Mouse (Mus musculus): ENCODE measurements around the gene Stat6. TPM values are rescaled to one million over a fixed set of nuclear protein-coding genes. Genes with fewer than 3 reads are reported as not detected.
A peak's percentile ranks its signal among the peaks of the same experiment; 100 is the strongest.
"Not testable (repeated sequence)": the region's sequence is repeated elsewhere in the genome, so short reads cannot be mapped to it uniquely, and the experiment has no call there.

Gene Stat6
- polyA plus RNA-seq, 1 experiment, result 33.8 TPM

- Histone ChIP-seq H3K36me3 (replicated peaks; ENCODE audit: low read length) (peaks cover 22% of the 10 kb centered on the region), H3K4me3 (replicated peaks) (peak overlapping the region; percentile 98), H3K27me3 (replicated peaks) (peaks cover 3% of the 10 kb centered on the region), H3K9me3 (no peaks in the 10 kb centered on the region), H3K4me1 (peaks cover 46% of the 10 kb centered on the region)
- TF ChIP-seq FLI1 (IDR thresholded peaks at IDR 0.05; ENCODE audit: low read length), result no peak
- no peak for TF ChIP-seq GATA1 (IDR thresholded peaks at IDR 0.05; ENCODE audit: borderline replicate concordance, low read length)
These were observed 670 bp upstream of the Stat6 start for GRCm38 (mm10) chr10:127641861-127642771.

- Histone ChIP-seq H3K36me3 (replicated peaks; ENCODE audit: low read length) (peaks cover 37% of the 10 kb centered on the region), H3K9me3 (no peaks in the 10 kb centered on the region), H3K4me3 (replicated peaks) (peak overlapping the region; percentile 98), H3K4me1 (peaks cover 48% of the 10 kb centered on the region), H3K27me3 (replicated peaks) (no peaks in the 10 kb centered on the region)
- TF ChIP-seq FLI1 (IDR thresholded peaks at IDR 0.05; ENCODE audit: low read length), result no peak
- TF ChIP-seq GATA1 (IDR thresholded peaks at IDR 0.05; ENCODE audit: borderline replicate concordance, low read length), result no peak
These were observed 910 bp downstream of the Stat6 start for GRCm38 (mm10) chr10:127643553-127644238.

GRCm38 (mm10) chr10:127645791-127646190 is 3.0 kb downstream of the Stat6 start:
- H3K36me3 ChIP-seq (replicated peaks; ENCODE audit: low read length), result peaks cover 58% of the 10 kb centered on the region
- TF ChIP-seq GATA1 (IDR thresholded peaks at IDR 0.05; ENCODE audit: borderline replicate concordance, low read length), result no peak
- no peak for TF ChIP-seq FLI1 (IDR thresholded peaks at IDR 0.05; ENCODE audit: low read length)
- H3K4me3 ChIP-seq (replicated peaks), result no peak overlapping the region
- peaks cover 38% of the 10 kb centered on the region for H3K4me1 ChIP-seq
- H3K27me3 ChIP-seq (replicated peaks), result no peaks in the 10 kb centered on the region
- no peaks in the 10 kb centered on the region for H3K9me3 ChIP-seq

DNA sequence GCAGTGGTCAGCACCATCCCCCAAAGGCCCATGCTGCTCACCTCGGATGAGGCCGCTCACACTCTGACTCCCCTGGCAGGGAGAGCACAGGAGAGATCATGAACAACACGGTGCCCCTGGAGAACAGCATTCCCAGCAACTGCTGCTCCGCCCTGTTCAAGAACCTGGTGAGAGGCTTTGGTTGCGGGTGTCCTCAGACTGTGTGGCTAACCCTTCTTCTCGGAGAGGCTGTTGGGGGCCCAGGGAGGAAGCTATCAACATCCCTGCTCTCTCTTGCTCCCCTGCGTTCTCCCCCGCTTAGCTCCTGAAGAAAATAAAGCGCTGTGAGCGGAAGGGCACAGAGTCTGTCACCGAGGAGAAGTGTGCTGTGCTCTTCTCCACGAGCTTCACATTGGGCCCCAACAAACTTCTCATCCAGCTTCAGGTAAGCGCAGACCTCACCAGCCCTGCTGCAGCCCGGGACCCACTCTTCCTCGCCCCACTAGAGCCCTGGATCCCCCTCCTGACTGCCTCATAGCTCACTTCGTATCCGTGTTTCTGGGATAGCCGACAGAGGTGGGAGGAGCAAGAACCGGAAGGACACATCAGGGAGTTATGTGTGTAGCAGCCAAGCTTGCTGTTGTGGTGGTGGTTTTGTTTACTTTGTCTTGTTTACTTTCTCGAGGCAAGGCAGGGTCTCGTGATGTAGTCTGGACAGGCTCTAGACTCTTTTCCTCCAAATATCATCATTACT is 10.3 kb downstream of the Stat6 start:
- Histone ChIP-seq H3K4me3 (replicated peaks) (no peak overlapping the region), H3K27me3 (replicated peaks) (no peaks in the 10 kb centered on the region), H3K36me3 (replicated peaks; ENCODE audit: low read length) (peaks cover 96% of the 10 kb centered on the region), H3K4me1 (peaks cover 29% of the 10 kb centered on the region), H3K9me3 (no peaks in the 10 kb centered on the region)
- TF ChIP-seq GATA1 (IDR thresholded peaks at IDR 0.05; ENCODE audit: borderline replicate concordance, low read length), result no peak
- no peak for TF ChIP-seq FLI1 (IDR thresholded peaks at IDR 0.05; ENCODE audit: low read length)

- no peak overlapping the region for H3K4me3 ChIP-seq (replicated peaks)
- TF ChIP-seq GATA1 (IDR thresholded peaks at IDR 0.05; ENCODE audit: borderline replicate concordance, low read length) (no peak), FLI1 (IDR thresholded peaks at IDR 0.05; ENCODE audit: low read length) (no peak)
- H3K27me3 ChIP-seq (replicated peaks), result no peaks in the 10 kb centered on the region
- H3K4me1 ChIP-seq, result peaks cover 33% of the 10 kb centered on the region
- no peaks in the 10 kb centered on the region for H3K9me3 ChIP-seq
- peaks cover 96% of the 10 kb centered on the region for H3K36me3 ChIP-seq (replicated peaks; ENCODE audit: low read length)
These were observed 12.3 kb downstream of the Stat6 start for GRCm38 (mm10) chr10:127654970-127655579.

- not testable (repeated sequence) for H3K9me3 ChIP-seq; H3K4me3 ChIP-seq (replicated peaks); H3K27me3 ChIP-seq (replicated peaks)
- H3K4me1 ChIP-seq, result peaks cover 56% of the 10 kb centered on the region
- peaks cover 94% of the 10 kb centered on the region for H3K36me3 ChIP-seq (replicated peaks; ENCODE audit: low read length)
These were observed 14.8 kb downstream of the Stat6 start for GRCm38 (mm10) chr10:127657617-127658016.

- no peaks in the 10 kb centered on the region for H3K27me3 ChIP-seq (replicated peaks)
- H3K9me3 ChIP-seq, result no peaks in the 10 kb centered on the region
- TF ChIP-seq GATA1 (IDR thresholded peaks at IDR 0.05; ENCODE audit: borderline replicate concordance, low read length) (no peak), FLI1 (IDR thresholded peaks at IDR 0.05; ENCODE audit: low read length) (no peak)
- peaks cover 94% of the 10 kb centered on the region for H3K36me3 ChIP-seq (replicated peaks; ENCODE audit: low read length)
- H3K4me3 ChIP-seq (replicated peaks), result no peak overlapping the region
- H3K4me1 ChIP-seq, result peaks cover 56% of the 10 kb centered on the region
These were observed 15.3 kb downstream of the Stat6 start for GRCm38 (mm10) chr10:127658076-127658475.

DNA sequence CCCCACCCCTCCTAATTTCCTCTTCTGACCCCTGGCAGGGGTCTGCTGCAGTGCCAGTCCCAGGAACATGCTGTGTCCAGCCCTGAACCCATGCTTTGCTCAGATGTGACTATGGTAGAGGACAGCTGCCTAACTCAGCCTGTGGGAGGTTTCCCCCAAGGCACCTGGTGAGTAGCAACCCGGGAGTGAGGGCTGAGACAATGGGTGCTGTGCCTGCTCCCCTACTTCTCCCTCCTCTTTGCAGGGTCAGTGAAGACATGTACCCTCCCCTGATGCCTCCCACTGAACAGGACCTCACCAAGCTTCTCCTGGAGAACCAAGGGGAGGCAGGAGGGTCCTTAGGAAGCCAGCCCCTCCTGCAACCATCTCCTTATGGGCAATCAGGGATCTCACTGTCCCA is 16.8 kb downstream of the Stat6 start:
- no peaks in the 10 kb centered on the region for H3K27me3 ChIP-seq (replicated peaks)
- TF ChIP-seq FLI1 (IDR thresholded peaks at IDR 0.05; ENCODE audit: low read length), result no peak
- TF ChIP-seq GATA1 (IDR thresholded peaks at IDR 0.05; ENCODE audit: borderline replicate concordance, low read length), result no peak
- no peaks in the 10 kb centered on the region for H3K9me3 ChIP-seq
- peaks cover 94% of the 10 kb centered on the region for H3K36me3 ChIP-seq (replicated peaks; ENCODE audit: low read length)
- no peak overlapping the region for H3K4me3 ChIP-seq (replicated peaks)
- H3K4me1 ChIP-seq, result peaks cover 61% of the 10 kb centered on the region

- Histone ChIP-seq H3K4me3 (replicated peaks) (peak overlapping the region; percentile 84), H3K27me3 (replicated peaks) (no peaks in the 10 kb centered on the region), H3K36me3 (replicated peaks; ENCODE audit: low read length) (peaks cover 81% of the 10 kb centered on the region)
These were observed 18.6 kb downstream of the Stat6 start for GRCm38 (mm10) chr10:127661291-127661914.

More at GRCm38 (mm10) chr10:127661291-127661914, 18.6 kb downstream of the Stat6 start:
- TF ChIP-seq FLI1 (IDR thresholded peaks at IDR 0.05; ENCODE audit: low read length) (no peak), GATA1 (IDR thresholded peaks at IDR 0.05; ENCODE audit: borderline replicate concordance, low read length) (no peak)
- no peaks in the 10 kb centered on the region for H3K9me3 ChIP-seq
- H3K4me1 ChIP-seq, result peaks cover 70% of the 10 kb centered on the region

Measured in megakaryocyte, embryonic 14.5 days (primary cell).